Comparison of ENCODE assay signal across 19 mouse cellular contexts in genomic region chr17:65863830-65864229, GRCm38 (mm10).
DNase-seq lines count a peak whose midpoint lies in the region; ATAC-seq lines count a peak whose summit lies in the region.
"Had no signal": no experiment of that assay in that cellular context is flagged by ENCODE, and none has a peak within 500 bp of the region (broad histone marks: within the 10 kb centered on the region; RNA-seq: fewer than 3 reads in every experiment).

No protein-coding gene starts in this region.

- peak; percentile 80 for ATAC-seq in frontal cortex, adult (ENCODE audit: low TSS enrichment)
- ATAC-seq: activated CD4-positive, CD25-positive, alpha-beta regulatory T cell, adult 4 months; Patski had no signal

- DNase-seq in frontal cortex, postnatal 14 days (ENCODE audit: low spot score in 2 of 2), result no peak
- DNase-seq in right cerebral cortex, adult 18-20 months, result peak; percentile 29
- no peak for DNase-seq in right cerebral cortex, postnatal 14 days
- DNase-seq in brain, adult 2 months (ENCODE audit: low read depth, low spot score), result peak; percentile 61
- DNase-seq in lung, postnatal 14 days, result no peak
- DNase-seq: adrenal gland, adult 2 months; adrenal gland, adult 8-10 months; adrenal gland, postnatal 10 days; adrenal gland, postnatal 14 days; adrenal gland, postnatal 25 days; adrenal gland, postnatal 36 days; B cell, adult 2 months; cerebellum, adult 11 months; cerebellum, adult 11-12 months; cerebellum, adult 18-20 months; cerebellum, adult 2 months had no signal

Comparison
In these comparisons a context has a peak if more than half of its experiments do, and no peak if none do; other contexts are left out.
1. DNase-seq: peak in right cerebral cortex, adult 18-20 months (single experiment) and brain, adult 2 months (single experiment); none in frontal cortex, postnatal 14 days (0 of 2), right cerebral cortex, postnatal 14 days (single experiment) and lung, postnatal 14 days (single experiment).